Mouse (Mus musculus) kidney, postnatal 36 days (tissue): ENCODE results near the gene Zfand4.
A peak's percentile ranks its signal among the peaks of the same experiment; 100 is the strongest.
"Not testable (repeated sequence)": the region's sequence is repeated elsewhere in the genome, so short reads cannot be mapped to it uniquely, and the experiment has no call there.

Experiments
- DNase-seq, 2 experiments: peaks; one replicate each; pipeline ENCODE4 v3.0.0; 2021 to 2022; ENCODE audit warnings: mixed read lengths in 2 of 2

Gene Zfand4

GRCm38 (mm10) chr6:116326641-116327040 lies 62.6 kb downstream of the Zfand4 start:
- peak in 1 of 2 experiments; percentile 25 for DNase-seq

DNA sequence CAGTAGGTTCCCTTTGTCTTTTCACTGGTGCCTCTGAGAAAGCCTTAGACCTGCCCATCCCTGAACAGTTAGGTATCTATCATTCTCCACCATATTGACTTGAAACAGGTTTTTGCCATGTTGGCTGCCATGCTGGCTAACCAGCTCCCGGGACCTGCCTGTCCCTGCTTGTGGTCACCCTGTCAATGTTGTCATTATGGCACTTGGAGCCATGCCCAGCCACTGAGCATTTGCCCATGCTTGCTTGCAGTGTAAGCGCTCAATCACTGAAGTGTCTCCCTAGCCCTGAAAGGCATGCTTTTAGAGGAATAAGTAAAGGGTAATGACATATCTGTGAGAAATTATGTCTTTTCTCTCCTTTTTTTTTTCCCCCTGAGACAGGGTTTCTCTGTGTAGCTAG lies 67.4 kb downstream of the Zfand4 start:
- DNase-seq, result peak; percentile 15 to 25

- DNase-seq, result no peak
Observed at GRCm38 (mm10) chr6:116337466-116337834, 73.4 kb downstream of the Zfand4 start.

- DNase-seq, result peak; percentile 96 to 98
Observed at GRCm38 (mm10) chr6:116337835-116338501, 73.9 kb downstream of the Zfand4 start, which contains the start of gene March8. TSS of gene March8 (plus strand) at chr6:116338024.

- DNase-seq, result no peak
Observed at GRCm38 (mm10) chr6:116338520-116338919, 74.5 kb downstream of the Zfand4 start.

GRCm38 (mm10) chr6:116339088-116339487 lies 75.1 kb downstream of the Zfand4 start:
- DNase-seq, result no peak

DNA sequence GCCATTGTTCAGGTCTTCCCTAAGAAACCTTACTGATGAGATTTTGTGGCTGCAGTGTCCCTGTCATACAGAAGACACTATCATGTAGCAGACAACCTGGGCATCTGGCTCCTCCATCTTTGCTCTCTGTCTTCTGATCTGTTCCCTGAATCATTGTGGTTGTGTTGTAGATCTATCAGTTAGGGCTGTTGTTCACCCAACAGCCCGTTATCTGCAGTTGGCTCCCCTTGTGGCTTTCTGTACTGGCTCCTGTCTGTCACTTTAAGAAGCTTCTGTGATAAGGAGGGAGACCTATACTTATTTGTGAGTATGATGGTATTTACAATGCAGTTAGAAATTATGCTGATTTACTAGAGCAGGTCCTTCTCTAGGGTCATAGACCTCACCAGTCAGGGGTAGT lies 76.5 kb downstream of the Zfand4 start:
- DNase-seq, result no peak

DNA sequence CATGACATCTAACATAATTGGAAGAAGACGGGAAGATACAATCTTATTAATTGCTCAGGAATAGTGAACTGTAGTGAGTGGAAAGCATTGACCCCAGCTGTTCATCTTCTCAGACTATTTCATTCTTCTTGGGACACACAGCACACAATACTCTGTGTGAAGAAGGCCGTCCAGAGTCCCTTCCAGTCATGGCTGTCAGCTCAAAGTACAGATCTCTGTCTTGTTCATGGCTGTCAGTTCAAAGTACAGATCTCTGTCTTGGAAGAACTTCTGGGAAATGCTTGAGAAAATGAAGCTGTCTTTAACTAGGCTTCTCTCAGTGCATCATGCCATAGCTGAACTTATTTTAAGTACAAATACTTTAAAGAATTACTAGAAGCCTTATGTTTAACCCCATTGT lies 83.9 kb downstream of the Zfand4 start:
- DNase-seq, result peak in 1 of 2 experiments; percentile 56

GRCm38 (mm10) chr6:116349997-116350396 lies 86.0 kb downstream of the Zfand4 start:
- no peak for DNase-seq

DNA sequence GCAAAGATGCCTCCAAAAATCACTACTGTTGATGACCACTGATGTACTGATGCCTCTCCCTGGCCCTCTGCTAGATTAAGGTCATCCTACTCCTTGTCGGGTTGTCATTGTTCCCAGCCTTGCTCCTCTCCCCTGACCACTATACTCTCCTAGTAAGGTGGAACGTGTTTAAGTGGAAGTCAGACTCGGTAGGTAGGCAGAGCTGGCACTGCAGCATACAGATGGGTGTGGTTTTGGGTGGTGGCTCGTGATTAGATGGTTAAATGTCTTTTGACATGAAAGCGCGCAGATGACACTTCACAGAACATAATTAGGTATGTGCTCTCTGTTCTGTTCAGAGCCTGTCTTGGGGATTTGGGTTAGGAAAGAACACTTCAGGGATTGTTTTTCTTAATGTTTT lies 86.6 kb downstream of the Zfand4 start:
- no peak for DNase-seq

GRCm38 (mm10) chr6:116351534-116351933 lies 87.5 kb downstream of the Zfand4 start:
- no peak for DNase-seq

- DNase-seq, result no peak
Observed at GRCm38 (mm10) chr6:116353428-116353827, 89.4 kb downstream of the Zfand4 start.

DNA sequence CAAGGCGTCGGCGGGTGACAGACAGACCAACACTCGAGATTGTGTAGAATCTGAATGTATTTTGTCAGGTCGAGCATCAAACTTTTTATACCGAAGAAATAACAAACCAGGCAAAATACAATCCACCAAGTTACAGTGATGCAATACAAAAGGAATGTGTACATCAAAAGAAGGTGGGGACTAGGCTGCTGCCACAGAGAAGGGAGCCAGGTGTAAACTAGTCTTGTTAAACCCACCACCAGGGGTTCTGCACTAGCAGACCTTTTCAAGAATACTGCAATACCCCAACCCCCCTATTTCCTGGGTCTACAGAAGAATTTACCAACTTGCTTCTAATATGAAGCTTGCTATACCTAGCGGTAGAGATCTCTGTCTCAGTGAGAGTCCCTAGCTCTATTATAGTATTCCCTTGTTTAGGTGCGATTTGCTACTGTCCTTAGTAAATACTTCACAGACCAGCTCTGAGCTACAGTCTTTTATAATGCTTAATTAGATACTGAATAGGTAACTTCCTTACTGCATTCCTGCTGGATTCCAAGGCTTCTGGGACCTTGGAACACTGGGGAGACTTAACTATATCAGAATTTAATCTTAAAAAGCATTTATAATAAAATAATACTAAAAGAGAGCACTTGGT lies 92.4 kb downstream of the Zfand4 start:
- not testable (repeated sequence) for DNase-seq

DNA sequence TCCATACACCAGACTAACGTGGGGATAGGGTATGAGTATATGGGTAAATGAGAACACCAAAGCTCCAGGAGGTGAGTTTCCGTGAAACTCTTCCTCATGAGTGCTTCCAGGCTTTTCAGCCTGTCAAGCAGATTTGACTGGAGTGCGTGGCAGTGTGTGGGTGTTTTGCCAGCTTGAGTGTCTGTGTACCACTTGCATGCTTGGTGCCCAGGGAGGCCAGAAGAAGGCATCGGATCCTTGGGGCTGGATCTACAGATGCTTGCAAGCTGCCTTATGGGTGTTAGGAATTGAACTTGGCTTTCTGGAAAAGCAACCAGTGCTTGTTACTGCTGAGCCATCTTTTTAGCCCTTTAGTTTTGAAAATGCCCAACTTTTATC lies 92.9 kb downstream of the Zfand4 start:
- DNase-seq, result peak in 1 of 2 experiments; percentile 34

DNA sequence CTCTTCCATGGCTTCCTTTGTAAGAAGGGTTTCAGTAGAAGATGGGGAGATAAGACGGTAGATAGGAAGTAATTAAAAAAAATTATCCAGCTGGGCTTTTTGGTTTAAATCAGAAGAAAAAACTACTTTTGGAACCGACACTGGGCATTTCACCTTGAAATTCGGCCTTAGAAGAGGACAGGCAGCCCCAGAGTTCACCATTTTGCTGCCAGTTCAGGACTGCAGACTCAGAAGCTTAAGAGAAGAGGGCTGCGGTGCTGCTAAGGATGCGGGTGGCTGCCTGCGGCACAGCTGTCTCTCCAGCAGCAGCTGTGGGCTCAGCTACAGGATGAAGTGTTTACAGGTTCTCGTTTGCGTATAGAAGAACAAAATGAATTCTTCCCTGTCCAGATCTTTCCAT lies 94.0 kb downstream of the Zfand4 start:
- no peak for DNase-seq

GRCm38 (mm10) chr6:116359256-116359655 lies 95.2 kb downstream of the Zfand4 start:
- no peak for DNase-seq

GRCm38 (mm10) chr6:116361463-116361862 lies 97.4 kb downstream of the Zfand4 start:
- no peak for DNase-seq

DNA sequence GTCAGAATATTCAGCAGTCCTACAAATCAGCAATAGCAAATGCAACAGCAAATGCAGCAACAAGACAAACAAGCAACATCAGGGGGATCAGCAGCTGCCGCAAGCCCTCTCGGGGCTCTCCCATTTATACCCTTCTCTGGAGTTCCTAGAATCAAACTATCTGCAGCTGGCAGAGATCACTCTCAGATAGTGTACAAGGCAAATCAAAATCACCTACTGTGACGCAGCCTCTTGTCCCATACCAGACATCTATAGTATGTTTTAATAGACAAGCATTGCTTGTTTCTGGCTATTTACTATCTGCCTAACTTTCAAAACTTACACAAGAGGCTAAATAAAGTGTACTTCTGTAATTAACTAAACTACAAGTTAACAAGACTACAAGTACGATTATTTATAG lies 98.0 kb downstream of the Zfand4 start:
- DNase-seq, result no peak

DNA sequence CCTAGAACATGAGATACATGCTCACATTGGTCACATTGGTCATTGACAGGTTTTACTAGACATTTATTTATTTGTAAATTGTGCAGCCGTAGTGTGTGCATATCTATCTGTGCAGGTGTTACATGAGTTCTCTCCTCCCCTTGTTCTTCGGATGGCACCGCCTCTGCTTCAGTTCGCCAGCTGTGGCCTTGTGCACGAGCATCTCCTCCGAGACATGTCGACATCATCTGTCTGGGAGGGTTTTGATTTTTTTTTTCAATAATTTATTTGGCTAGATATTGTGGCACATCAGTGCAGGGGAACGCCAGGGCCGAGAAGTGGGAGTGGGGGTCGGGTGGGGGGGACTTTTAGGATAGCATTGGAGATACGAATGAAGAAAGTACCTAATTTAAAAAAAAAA lies 103.9 kb downstream of the Zfand4 start:
- DNase-seq, result no peak

GRCm38 (mm10) chr6:116369811-116370210 lies 105.8 kb downstream of the Zfand4 start:
- DNase-seq, result no peak

GRCm38 (mm10) chr6:116370216-116370976 lies 106.4 kb downstream of the Zfand4 start:
- DNase-seq, result no peak

- DNase-seq, result no peak
Observed at GRCm38 (mm10) chr6:116371500-116371899, 107.5 kb downstream of the Zfand4 start.

DNA sequence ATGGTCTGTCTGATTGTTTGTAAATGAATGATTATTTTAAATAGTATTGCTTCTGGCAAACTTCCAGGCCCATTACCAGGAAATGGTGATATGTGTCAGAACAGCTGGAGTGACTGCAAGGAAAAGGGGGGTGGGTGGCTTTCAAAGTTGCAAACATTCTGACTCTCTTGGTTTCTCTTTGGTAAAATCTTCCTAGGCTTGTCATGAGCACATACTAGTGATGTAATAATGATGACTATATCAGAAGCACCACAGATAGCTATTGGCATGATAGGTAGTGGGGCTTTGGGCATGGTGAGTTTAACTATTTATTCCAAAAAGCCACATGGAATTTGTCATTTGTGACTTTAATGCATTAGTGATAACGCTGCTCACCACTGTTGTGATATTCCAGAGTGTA lies 110.1 kb downstream of the Zfand4 start:
- no peak for DNase-seq

GRCm38 (mm10) chr6:116374618-116375017 lies 110.6 kb downstream of the Zfand4 start:
- no peak for DNase-seq
